ENCODE assay signal across 21 mouse cellular contexts in the genomic region with DNA sequence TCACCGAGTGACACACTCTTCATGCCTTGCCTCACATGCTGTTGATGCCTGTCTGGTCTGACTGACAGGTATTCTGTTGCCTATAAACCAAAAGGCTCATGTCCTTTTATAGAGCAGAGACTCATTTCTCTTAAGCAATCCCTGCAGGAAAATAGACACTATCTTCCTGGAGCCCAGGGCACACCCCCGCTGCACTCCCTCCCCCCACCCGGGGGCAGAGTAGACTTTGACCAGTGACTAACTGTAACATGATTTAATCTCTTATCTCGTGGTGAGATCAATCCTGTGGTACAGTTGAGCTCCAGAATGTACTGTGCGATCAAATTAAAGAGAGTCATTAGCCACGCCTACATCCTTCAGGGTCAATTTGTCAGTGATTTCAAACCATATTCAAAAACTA. TPM values are rescaled to one million over a fixed set of nuclear protein-coding genes. Genes with fewer than 3 reads are reported as not detected.
DNase-seq lines count a peak whose midpoint lies in the region; ATAC-seq and TF ChIP-seq lines count a peak whose summit lies in the region.
"Had no signal": no experiment of that assay in that cellular context is flagged by ENCODE, and none has a peak within 500 bp of the region (broad histone marks: within the 10 kb centered on the region; RNA-seq: fewer than 3 reads in every experiment).

No protein-coding gene starts in this region.

- H3K4me3 ChIP-seq in liver, embryonic 12.5 days, result no peak overlapping the region
- no peak overlapping the region for H3K4me3 ChIP-seq in intestine, postnatal 0 days (ENCODE audit: low read depth, low read length)
- no peak overlapping the region for H3K4me3 ChIP-seq in liver, embryonic 15.5 days (replicated peaks)
- no peak overlapping the region for H3K4me3 ChIP-seq in hindbrain, embryonic 11.5 days (ENCODE audit: low read depth, low read length)
- H3K4me3 ChIP-seq in forebrain, embryonic 11.5 days (ENCODE audit: low read depth, low read length), result no peak overlapping the region
- H3K4me3 ChIP-seq: embryonic facial prominence, embryonic 10.5 days; gastrocnemius, adult 2 months; heart, embryonic 10.5 days; hindbrain, embryonic 10.5 days had no signal

- no peaks in the 10 kb centered on the region for H3K9me3 ChIP-seq in liver, embryonic 12.5 days (replicated peaks)
- no peaks in the 10 kb centered on the region for H3K9me3 ChIP-seq in intestine, postnatal 0 days (ENCODE audit: control insufficient read depth)
- H3K9me3 ChIP-seq in liver, embryonic 15.5 days (replicated peaks), result no peaks in the 10 kb centered on the region
- H3K9me3 ChIP-seq in hindbrain, embryonic 11.5 days (ENCODE audit: control insufficient read depth, low read length), result no peaks in the 10 kb centered on the region
- no peaks in the 10 kb centered on the region for H3K9me3 ChIP-seq in forebrain, embryonic 11.5 days (ENCODE audit: control insufficient read depth, low read length)
- H3K9me3 ChIP-seq: embryonic facial prominence, embryonic 10.5 days; heart, embryonic 10.5 days; hindbrain, embryonic 10.5 days had no signal

- H3K9ac ChIP-seq in liver, embryonic 12.5 days, result no peak overlapping the region
- H3K9ac ChIP-seq in intestine, postnatal 0 days (ENCODE audit: low read depth, low read length), result no peak overlapping the region
- no peak overlapping the region for H3K9ac ChIP-seq in liver, embryonic 15.5 days
- no peak overlapping the region for H3K9ac ChIP-seq in hindbrain, embryonic 11.5 days (ENCODE audit: low read depth, low read length)
- no peak overlapping the region for H3K9ac ChIP-seq in forebrain, embryonic 11.5 days (ENCODE audit: low read length)

- no peak overlapping the region for H3K4me2 ChIP-seq in liver, embryonic 12.5 days
- H3K4me2 ChIP-seq in intestine, postnatal 0 days (replicated peaks; ENCODE audit: low read depth), result no peak overlapping the region
- no peak overlapping the region for H3K4me2 ChIP-seq in liver, embryonic 15.5 days
- H3K4me2 ChIP-seq in hindbrain, embryonic 11.5 days (replicated peaks; ENCODE audit: low read depth, low read length), result no peak overlapping the region
- H3K4me2 ChIP-seq in forebrain, embryonic 11.5 days (ENCODE audit: low read depth, low read length, severe bottlenecking), result no peak overlapping the region

- no peaks in the 10 kb centered on the region for H3K36me3 ChIP-seq in liver, embryonic 12.5 days
- no peaks in the 10 kb centered on the region for H3K36me3 ChIP-seq in intestine, postnatal 0 days (ENCODE audit: control insufficient read depth, insufficient read depth)
- H3K36me3 ChIP-seq in liver, embryonic 15.5 days (replicated peaks), result no peaks in the 10 kb centered on the region
- no peaks in the 10 kb centered on the region for H3K36me3 ChIP-seq in hindbrain, embryonic 11.5 days (ENCODE audit: control insufficient read depth, insufficient read depth, low read length)
- H3K36me3 ChIP-seq in forebrain, embryonic 11.5 days (ENCODE audit: control insufficient read depth, insufficient read depth, low read length), result no peaks in the 10 kb centered on the region
- H3K36me3 ChIP-seq: embryonic facial prominence, embryonic 10.5 days; heart, embryonic 10.5 days; hindbrain, embryonic 10.5 days had no signal

- no peak for TF ChIP-seq CTCF in intestine, postnatal 0 days (IDR thresholded peaks at IDR 0.05; ENCODE audit: low read depth)

- no peak for ATAC-seq in liver, embryonic 12.5 days
- peak; percentile 95 for ATAC-seq in intestine, postnatal 0 days
- ATAC-seq in liver, embryonic 15.5 days (ENCODE audit: insufficient read depth), result peak; percentile 47; the same call in 1 of the 2 replicates
- ATAC-seq in hindbrain, embryonic 11.5 days (ENCODE audit: low FRiP score), result no peak
- ATAC-seq in forebrain, embryonic 11.5 days (replicated peaks; ENCODE audit: low FRiP score), result no peak
- ATAC-seq: activated CD4-positive, CD25-positive, alpha-beta regulatory T cell, adult 4 months; forebrain, embryonic 14.5 days; hindbrain, embryonic 16.5 days; Patski had no signal

- H3K4me1 ChIP-seq in liver, embryonic 12.5 days, result no peaks in the 10 kb centered on the region
- H3K4me1 ChIP-seq in intestine, postnatal 0 days (replicated peaks; ENCODE audit: control insufficient read depth, insufficient read depth, low read length), result no peaks in the 10 kb centered on the region
- no peaks in the 10 kb centered on the region for H3K4me1 ChIP-seq in liver, embryonic 15.5 days (replicated peaks)
- no peaks in the 10 kb centered on the region for H3K4me1 ChIP-seq in hindbrain, embryonic 11.5 days (replicated peaks; ENCODE audit: control insufficient read depth, insufficient read depth, low read length)
- no peaks in the 10 kb centered on the region for H3K4me1 ChIP-seq in forebrain, embryonic 11.5 days (replicated peaks; ENCODE audit: control insufficient read depth, insufficient read depth, low read length)
- H3K4me1 ChIP-seq: embryonic facial prominence, embryonic 10.5 days; heart, embryonic 10.5 days; hindbrain, embryonic 10.5 days had no signal

- 59% methylated on average over 6 of the region's 6 CpGs for WGBS in liver, embryonic 12.5 days (ENCODE audit: insufficient replicate concordance)
- WGBS in intestine, postnatal 0 days, result 42% methylated on average over 6 of the region's 6 CpGs
- 50% methylated on average over 6 of the region's 6 CpGs for WGBS in liver, embryonic 15.5 days (ENCODE audit: insufficient replicate concordance)
- 86% methylated on average over 6 of the region's 6 CpGs for WGBS in hindbrain, embryonic 11.5 days
- WGBS in forebrain, embryonic 11.5 days, result 89% methylated on average over 6 of the region's 6 CpGs

- no peak overlapping the region for H3K27ac ChIP-seq in liver, embryonic 12.5 days
- H3K27ac ChIP-seq in intestine, postnatal 0 days (ENCODE audit: low read depth, low read length), result no peak overlapping the region
- no peak overlapping the region for H3K27ac ChIP-seq in liver, embryonic 15.5 days (replicated peaks)
- no peak overlapping the region for H3K27ac ChIP-seq in hindbrain, embryonic 11.5 days (ENCODE audit: low read depth, low read length)
- no peak overlapping the region for H3K27ac ChIP-seq in forebrain, embryonic 11.5 days (ENCODE audit: low read depth, low read length)
- H3K27ac ChIP-seq: embryonic facial prominence, embryonic 10.5 days; gastrocnemius, adult 2 months; heart, embryonic 10.5 days; hindbrain, embryonic 10.5 days had no signal

- H3K27me3 ChIP-seq in liver, embryonic 12.5 days (replicated peaks), result no peaks in the 10 kb centered on the region
- H3K27me3 ChIP-seq in intestine, postnatal 0 days (replicated peaks; ENCODE audit: control insufficient read depth, insufficient read depth, low read length), result no peaks in the 10 kb centered on the region
- no peaks in the 10 kb centered on the region for H3K27me3 ChIP-seq in liver, embryonic 15.5 days
- no peaks in the 10 kb centered on the region for H3K27me3 ChIP-seq in hindbrain, embryonic 11.5 days (ENCODE audit: control insufficient read depth, insufficient read depth, low read length)
- no peaks in the 10 kb centered on the region for H3K27me3 ChIP-seq in forebrain, embryonic 11.5 days (ENCODE audit: control insufficient read depth, insufficient read depth, low read length)
- H3K27me3 ChIP-seq: CH12.LX, Patski had no signal

- DNase-seq in liver (peak; percentile 16), 416B (ENCODE audit: low read depth) (peak; percentile 78)
- no peak for DNase-seq in hindbrain, embryonic 11.5 days (ENCODE audit: low spot score)
- no peak for DNase-seq in gastrocnemius, adult 8-10 months (ENCODE audit: low spot score in 2 of 2)
- no peak for DNase-seq in forebrain, embryonic 11.5 days (ENCODE audit: low spot score)
- DNase-seq: cerebellum, adult 2 months; cerebellum, postnatal 10 days; gastrocnemius, adult 2 months; heart, adult 18-20 months; heart, postnatal 10 days had no signal

RNA-seq across cellular contexts. Expression of a gene that starts 18.1 kb away (rescaled TPM):
- polyA plus RNA-seq in liver, embryonic 12.5 days (2016; fragmentation: Nextera tagmentation; extraction: Ambion mirVana), result 1.2 and 1.6 TPM in 2 replicates
- polyA plus RNA-seq in intestine, postnatal 0 days (2015; fragmentation: Nextera tagmentation; extraction: Ambion mirVana), result 1.3 TPM in 2 replicates
- polyA plus RNA-seq in liver, embryonic 15.5 days (2015; fragmentation: Nextera tagmentation; extraction: Ambion mirVana), result 0.51 and 0.73 TPM in 2 replicates
- polyA plus RNA-seq in hindbrain, embryonic 11.5 days (2014; fragmentation: Nextera tagmentation; extraction: Ambion mirVana), result 10.1 and 11.3 TPM in 2 replicates
- total RNA-seq in gastrocnemius, adult 8-10 months (2022), result under 1 TPM in 3 of 4 experiments, not detected in 1; 0.16 to 0.22 (median 0.17) TPM
- 10.7 and 11.3 TPM in 2 replicates for polyA plus RNA-seq in forebrain, embryonic 11.5 days (2014; fragmentation: Nextera tagmentation; extraction: Ambion mirVana)

Comparison
In these comparisons a context has a peak if more than half of its experiments do, and no peak if none do; other contexts are left out.
1. ATAC-seq: peak in intestine, postnatal 0 days (single experiment) and liver, embryonic 15.5 days (single experiment); none in liver, embryonic 12.5 days (single experiment), hindbrain, embryonic 11.5 days (single experiment) and forebrain, embryonic 11.5 days (single experiment).
2. DNase-seq: peak in liver (single experiment) and 416B (single experiment); none in hindbrain, embryonic 11.5 days (single experiment), gastrocnemius, adult 8-10 months (0 of 2) and forebrain, embryonic 11.5 days (single experiment).